In the genomic region with DNA sequence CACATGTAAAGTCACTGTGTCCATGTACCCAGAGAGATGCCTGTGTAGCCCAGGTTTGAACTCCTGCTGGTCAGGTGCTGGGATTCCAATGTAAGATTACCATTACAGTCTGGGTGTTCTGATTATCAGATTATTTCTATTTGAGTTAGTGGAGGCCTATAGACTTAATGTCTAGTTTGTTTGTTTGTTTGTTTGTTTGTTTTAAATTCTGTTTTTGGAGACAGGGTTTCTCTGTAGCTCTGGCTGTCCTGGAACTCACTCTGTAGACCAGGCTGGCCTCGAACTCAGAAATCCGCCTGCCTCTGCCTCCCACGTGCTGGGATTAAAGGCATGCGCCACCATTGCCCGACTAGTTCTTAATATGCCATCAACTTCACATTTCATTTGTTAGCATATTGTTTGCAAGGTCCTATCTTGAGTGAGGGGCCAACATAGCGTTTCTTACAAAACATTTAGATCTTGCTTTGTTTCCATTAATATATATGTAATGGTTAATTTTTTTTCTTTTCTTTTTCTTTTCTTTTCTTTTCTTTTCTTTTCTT, we compare ENCODE assay signal across 18 mouse cellular contexts. TPM values are rescaled to one million over a fixed set of nuclear protein-coding genes. Genes with fewer than 3 reads are reported as not detected.
DNase-seq lines count a peak whose midpoint lies in the region; ATAC-seq and TF ChIP-seq lines count a peak whose summit lies in the region.
"Had no signal": no experiment of that assay in that cellular context is flagged by ENCODE, and none has a peak within 500 bp of the region (broad histone marks: within the 10 kb centered on the region; RNA-seq: fewer than 3 reads in every experiment).

No protein-coding gene starts in this region.

- no peak for TF ChIP-seq POLR2A in bone marrow macrophage, adult 2 months (IDR thresholded peaks at IDR 0.05; ENCODE audit: borderline replicate concordance, low read depth, low read length)

- H3K36me3 ChIP-seq in forebrain, embryonic 12.5 days (replicated peaks): no peaks in the 10 kb centered on the region
- H3K36me3 ChIP-seq in forebrain, embryonic 15.5 days: no peaks in the 10 kb centered on the region
- peaks cover 2% of the 10 kb centered on the region; the same call in 1 of the 2 replicates for H3K36me3 ChIP-seq in liver, embryonic 11.5 days (ENCODE audit: control insufficient read depth, insufficient read depth, low read length)
- no peaks in the 10 kb centered on the region; the same call in none of the 2 replicates for H3K36me3 ChIP-seq in liver, embryonic 14.5 days (replicated peaks; ENCODE audit: control insufficient read depth, insufficient read depth, low read depth)
- H3K36me3 ChIP-seq: embryonic facial prominence, embryonic 15.5 days had no signal

- H3K9me3 ChIP-seq in forebrain, embryonic 12.5 days: no peaks in the 10 kb centered on the region
- no peaks in the 10 kb centered on the region for H3K9me3 ChIP-seq in forebrain, embryonic 15.5 days
- H3K9me3 ChIP-seq in liver, embryonic 11.5 days (ENCODE audit: control insufficient read depth, low read length): no peaks in the 10 kb centered on the region
- no peaks in the 10 kb centered on the region for H3K9me3 ChIP-seq in liver, embryonic 14.5 days (ENCODE audit: control insufficient read depth, low read length)
- H3K9me3 ChIP-seq: embryonic facial prominence, embryonic 15.5 days had no signal

- peaks cover 25% of the 10 kb centered on the region for H3K4me1 ChIP-seq in forebrain, embryonic 12.5 days
- peaks cover 29% of the 10 kb centered on the region for H3K4me1 ChIP-seq in forebrain, embryonic 15.5 days
- peaks cover 42% of the 10 kb centered on the region for H3K4me1 ChIP-seq in liver, embryonic 11.5 days (replicated peaks; ENCODE audit: control insufficient read depth, insufficient read depth, low read length)
- H3K4me1 ChIP-seq in bone marrow macrophage, adult 2 months (ENCODE audit: control insufficient read depth, insufficient read depth, low read length): peaks cover 23% of the 10 kb centered on the region
- peaks cover 35 to 40% of the 10 kb centered on the region in 2 experiments for H3K4me1 ChIP-seq in liver, embryonic 14.5 days (replicated peaks; ENCODE audit: control insufficient read depth in 2 of 2, insufficient read depth in 2 of 2, low read length in 1 of 2)

- no peak for TF ChIP-seq EP300 in liver, embryonic 14.5 days (IDR thresholded peaks at IDR 0.05; ENCODE audit: low read depth)

- H3K4me2 ChIP-seq in forebrain, embryonic 12.5 days: peak overlapping the region; percentile 8; the same call in 1 of the 2 replicates
- no peak overlapping the region for H3K4me2 ChIP-seq in forebrain, embryonic 15.5 days (replicated peaks)
- H3K4me2 ChIP-seq in liver, embryonic 11.5 days: peak overlapping the region; percentile 97
- peak overlapping the region; percentile 88 for H3K4me2 ChIP-seq in liver, embryonic 14.5 days (ENCODE audit: low read depth)

- intact Hi-C loops in left cerebral cortex, postnatal 14 days (cut with DNase I): no loop called here

- H3K27ac ChIP-seq in forebrain, embryonic 12.5 days: no peak overlapping the region
- H3K27ac ChIP-seq in forebrain, embryonic 15.5 days (replicated peaks): no peak overlapping the region
- H3K27ac ChIP-seq in liver, embryonic 11.5 days (ENCODE audit: low read depth, low read length): no peak overlapping the region
- no peak overlapping the region for H3K27ac ChIP-seq in bone marrow macrophage, adult 2 months (ENCODE audit: insufficient read depth, low read depth, low read length)
- no peak overlapping the region for H3K27ac ChIP-seq in liver, embryonic 14.5 days
- H3K27ac ChIP-seq: embryonic facial prominence, embryonic 15.5 days had no signal

- 86% methylated on average over 6 of the region's 6 CpGs for WGBS in forebrain, embryonic 12.5 days
- WGBS in forebrain, embryonic 15.5 days: 88% methylated on average over 6 of the region's 6 CpGs
- 56% methylated on average over 6 of the region's 6 CpGs for WGBS in liver, embryonic 11.5 days
- 34% methylated on average over 6 of the region's 6 CpGs for WGBS in liver, embryonic 14.5 days (ENCODE audit: insufficient replicate concordance)

- H3K27me3 ChIP-seq in forebrain, embryonic 12.5 days: no peaks in the 10 kb centered on the region
- H3K27me3 ChIP-seq in forebrain, embryonic 15.5 days: no peaks in the 10 kb centered on the region
- H3K27me3 ChIP-seq in liver, embryonic 11.5 days (replicated peaks; ENCODE audit: control insufficient read depth, insufficient read depth, low read length): no peaks in the 10 kb centered on the region
- no peaks in the 10 kb centered on the region for H3K27me3 ChIP-seq in liver, embryonic 14.5 days (ENCODE audit: control insufficient read depth, insufficient read depth, low read length)
- H3K27me3 ChIP-seq: embryonic facial prominence, embryonic 15.5 days; Patski had no signal

- DNase-seq in liver, embryonic 11.5 days (ENCODE audit: low spot score): no peak
- DNase-seq in liver: no peak
- no peak for DNase-seq in liver, embryonic 14.5 days (ENCODE audit: low read depth in 3 of 3, low spot score in 3 of 3)
- DNase-seq in left cerebral cortex, postnatal 14 days (ENCODE audit: low spot score in 2 of 2): no peak
- no peak for DNase-seq in adrenal gland, adult 18-20 months (ENCODE audit: low spot score in 2 of 2)
- DNase-seq: adrenal gland, postnatal 36 days; cerebellum, adult 11-12 months; kidney, postnatal 10 days; layer of hippocampus, postnatal 36 days; lung, adult 2 months; thymus, adult 18-20 months had no signal

- no peak overlapping the region for H3K9ac ChIP-seq in forebrain, embryonic 12.5 days
- H3K9ac ChIP-seq in forebrain, embryonic 15.5 days (replicated peaks): no peak overlapping the region
- H3K9ac ChIP-seq in liver, embryonic 11.5 days (ENCODE audit: low read depth, low read length): peak overlapping the region; percentile 100
- H3K9ac ChIP-seq in liver, embryonic 14.5 days (replicated peaks): no peak overlapping the region
- H3K9ac ChIP-seq: embryonic facial prominence, embryonic 15.5 days had no signal

- ATAC-seq in forebrain, embryonic 12.5 days (ENCODE audit: low FRiP score): no peak
- ATAC-seq in forebrain, embryonic 15.5 days (replicated peaks): no peak
- no peak for ATAC-seq in liver, embryonic 11.5 days (replicated peaks; ENCODE audit: low FRiP score)
- no peak for ATAC-seq in liver, embryonic 14.5 days (ENCODE audit: insufficient read depth)
- ATAC-seq: Patski had no signal

- TF ChIP-seq CTCF in bone marrow macrophage, adult 2 months (IDR thresholded peaks at IDR 0.05; ENCODE audit: low read depth, low read length): no peak
- no peak for TF ChIP-seq CTCF in liver, embryonic 14.5 days (IDR thresholded peaks at IDR 0.05; ENCODE audit: low read depth)

- H3K4me3 ChIP-seq in forebrain, embryonic 12.5 days (replicated peaks): no peak overlapping the region
- H3K4me3 ChIP-seq in forebrain, embryonic 15.5 days: no peak overlapping the region
- H3K4me3 ChIP-seq in liver, embryonic 11.5 days (ENCODE audit: low read depth, low read length): peak overlapping the region; percentile 99
- H3K4me3 ChIP-seq in bone marrow macrophage, adult 2 months (ENCODE audit: insufficient read depth, low read length): peak overlapping the region; percentile 92
- H3K4me3 ChIP-seq in liver, embryonic 14.5 days (ENCODE audit: insufficient read depth in 1 of 2, low read depth in 2 of 2, low read length in 2 of 2): peak overlapping the region; percentile 35 to 73; a peak in 3 of 4 replicates

RNA-seq across cellular contexts. Expression of gene Hnrnpf, which starts 10.1 kb away (rescaled TPM):
- polyA plus RNA-seq in forebrain, embryonic 12.5 days (2016; fragmentation: Nextera tagmentation; extraction: Ambion mirVana): 624 TPM in 2 replicates
- polyA plus RNA-seq in forebrain, embryonic 15.5 days (2015; fragmentation: Nextera tagmentation; extraction: Ambion mirVana): 376 and 385 TPM in 2 replicates
- polyA plus RNA-seq in liver, embryonic 11.5 days (2014; fragmentation: Nextera tagmentation; extraction: Ambion mirVana): 960 and 1,037 TPM in 2 replicates
- polyA plus RNA-seq in bone marrow macrophage, adult 2 months (2012; ENCODE audit: insufficient read depth, insufficient read length, missing spikeins): 327 and 355 TPM in 2 replicates
- polyA plus RNA-seq in liver, embryonic 14.5 days (2012; rRNA removed): 222 and 368 TPM in 2 replicates
- 457 and 507 TPM in 2 replicates for polyA plus RNA-seq in liver, embryonic 14.5 days (2014; fragmentation: Nextera tagmentation; extraction: Ambion mirVana)
- 100 to 1,000 TPM; 123 to 145 TPM for total RNA-seq in left cerebral cortex, postnatal 14 days (2021)
- 100 to 1,000 TPM; 317 to 377 TPM for total RNA-seq in adrenal gland, adult 18-20 months (2021)

RNA-seq across cellular contexts. Expression of gene Fxyd4, which starts 27.3 kb away (rescaled TPM):
- polyA plus RNA-seq in forebrain, embryonic 12.5 days (2016; fragmentation: Nextera tagmentation; extraction: Ambion mirVana): 1.9 and 2.0 TPM in 2 replicates
- 2.0 and 4.0 TPM in 2 replicates for polyA plus RNA-seq in forebrain, embryonic 15.5 days (2015; fragmentation: Nextera tagmentation; extraction: Ambion mirVana)
- 1.2 and 2.1 TPM in 2 replicates for polyA plus RNA-seq in liver, embryonic 11.5 days (2014; fragmentation: Nextera tagmentation; extraction: Ambion mirVana)
- not detected in 2 replicates for polyA plus RNA-seq in bone marrow macrophage, adult 2 months (2012; ENCODE audit: insufficient read depth, insufficient read length, missing spikeins)
- not detected in 2 replicates for polyA plus RNA-seq in liver, embryonic 14.5 days (2012; rRNA removed)
- not detected in 2 replicates for polyA plus RNA-seq in liver, embryonic 14.5 days (2014; fragmentation: Nextera tagmentation; extraction: Ambion mirVana)
- total RNA-seq in left cerebral cortex, postnatal 14 days (2021): not detected
- not detected for total RNA-seq in adrenal gland, adult 18-20 months (2021)
- total RNA-seq: adrenal gland, postnatal 36 days; gastrocnemius, adult 8-10 months; layer of hippocampus, postnatal 36 days had no signal
- polyA plus RNA-seq: small intestine, adult 2 months had no signal

RNA-seq across cellular contexts. Expression of gene Zfp239, which starts 48.3 kb away (rescaled TPM):
- polyA plus RNA-seq in forebrain, embryonic 12.5 days (2016; fragmentation: Nextera tagmentation; extraction: Ambion mirVana): 13.1 and 16.1 TPM in 2 replicates
- polyA plus RNA-seq in forebrain, embryonic 15.5 days (2015; fragmentation: Nextera tagmentation; extraction: Ambion mirVana): 14.3 and 16.2 TPM in 2 replicates
- 8.2 and 8.7 TPM in 2 replicates for polyA plus RNA-seq in liver, embryonic 11.5 days (2014; fragmentation: Nextera tagmentation; extraction: Ambion mirVana)
- polyA plus RNA-seq in bone marrow macrophage, adult 2 months (2012; ENCODE audit: insufficient read depth, insufficient read length, missing spikeins): 0.62 and 1.3 TPM in 2 replicates
- polyA plus RNA-seq in liver, embryonic 14.5 days (2012; rRNA removed): 1.2 and 2.0 TPM in 2 replicates
- polyA plus RNA-seq in liver, embryonic 14.5 days (2014; fragmentation: Nextera tagmentation; extraction: Ambion mirVana): 2.9 and 3.5 TPM in 2 replicates
- total RNA-seq in left cerebral cortex, postnatal 14 days (2021): 10 to 100 TPM; 40.2 to 46.0 TPM
- total RNA-seq in adrenal gland, adult 18-20 months (2021): 1 to 10 TPM; 2.6 to 3.0 TPM

Comparison
In these comparisons a context has a peak if more than half of its experiments do, and no peak if none do; other contexts are left out.
1. H3K4me3 ChIP-seq: peak in liver, embryonic 11.5 days (single experiment), bone marrow macrophage, adult 2 months (single experiment) and liver, embryonic 14.5 days (2 of 2); none in forebrain, embryonic 12.5 days (single experiment) and forebrain, embryonic 15.5 days (single experiment).